Mouse (Mus musculus) midbrain, embryonic 12.5 days (tissue): ENCODE measurements around the gene Krt79. TPM values are rescaled to one million over a fixed set of nuclear protein-coding genes. Genes with fewer than 3 reads are reported as not detected.

Experiments used
- ATAC-seq: fragments of 200-750 bp; cut with Nextera tagmentation; 2 replicates; pipeline ENCODE4 v1.8.0; 2017; ENCODE audit warnings: low read depth, moderate TSS enrichment, moderate library complexity; ENCODE audit not compliant: low FRiP score
- H3K27ac ChIP-seq: fragments of 300-500 bp; sonication (generic); replicated peaks from 2 replicates; pipeline ENCODE4 v1.5.1; 2016; ENCODE audit warnings: mild to moderate bottlenecking
- H3K27me3 ChIP-seq: fragments of 300-500 bp; sonication (generic); 2 replicates; pipeline ENCODE4 v1.6.1; 2016; ENCODE audit warnings: mild to moderate bottlenecking
- H3K36me3 ChIP-seq: fragments of 300-500 bp; sonication (generic); 2 replicates; pipeline ENCODE4 v1.6.1; 2016
- H3K4me1 ChIP-seq: fragments of 300-500 bp; sonication (generic); 2 replicates; pipeline ENCODE4 v1.6.1; 2016
- H3K4me2 ChIP-seq: fragments of 300-500 bp; sonication (generic); replicated peaks from 2 replicates; pipeline ENCODE4 v1.6.1; 2016; ENCODE audit warnings: mild to moderate bottlenecking, moderate library complexity
- H3K4me3 ChIP-seq: fragments of 300-500 bp; sonication (generic); 2 replicates; pipeline ENCODE4 v1.5.1; 2016; ENCODE audit warnings: mild to moderate bottlenecking
- H3K9ac ChIP-seq: fragments of 300-500 bp; sonication (generic); replicated peaks from 2 replicates; pipeline ENCODE4 v1.6.1; 2016; ENCODE audit warnings: mild to moderate bottlenecking, moderate library complexity
- H3K9me3 ChIP-seq: fragments of 300-500 bp; sonication (generic); 2 replicates; pipeline ENCODE4 v1.6.1; 2016; ENCODE audit warnings: mild to moderate bottlenecking
- WGBS: fragments of 180-500 bp; shearing (Covaris S2); methylation state at CpG from one replicate; pipeline ENCODE4 v1.1.7; 2016; 5-methylcytosine and 5-hydroxymethylcytosine counted together
- polyA plus RNA-seq: library from polyadenylated mRNA; unstranded; fragments of >200 nt; fragmentation: Nextera tagmentation; extraction: Ambion mirVana; gene quantifications from 2 replicates; pipeline ENCODE4 v1.2.1, GENCODE M21; 2016

Krt79 gene
- 0.14 and 0.27 TPM in 2 replicates for polyA plus RNA-seq

DNA sequence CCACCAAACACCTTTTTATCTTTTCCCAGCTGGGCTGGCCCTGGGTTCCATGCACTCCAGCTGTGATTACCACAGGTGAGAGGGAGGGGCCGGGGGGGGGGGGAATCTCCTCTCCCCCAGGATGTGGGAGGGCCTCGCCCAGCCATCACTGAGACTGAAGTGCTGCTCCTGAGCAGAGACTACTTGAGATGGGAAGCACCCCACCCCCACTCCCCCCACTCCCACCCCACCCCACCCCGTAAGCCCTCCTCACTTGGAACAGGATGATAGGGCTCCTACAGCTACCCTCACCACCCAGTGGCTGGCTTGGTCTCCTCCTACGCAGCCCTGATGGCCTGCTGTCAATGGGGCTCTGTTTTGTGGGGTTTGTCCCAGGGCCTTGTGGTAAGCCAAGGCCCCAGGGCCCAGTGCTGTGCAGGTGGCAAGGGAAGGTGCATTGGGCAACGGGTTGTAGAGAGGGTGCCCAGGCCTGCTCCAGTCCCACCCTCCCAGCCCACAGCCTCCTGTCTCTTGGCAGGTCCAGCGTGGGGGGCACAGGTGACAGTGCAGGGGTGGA is at the start of gene Krt79:
Gene Krt79, minus strand, starts transcription at position 51 of the 556 bp plus-strand sequence.
- H3K4me3 ChIP-seq = no peak within 1 kb of the TSS
- WGBS = 55% methylated on average over 4 of the region's 6 CpGs
- no peak within 1 kb of the TSS for H3K4me2 ChIP-seq
- ATAC-seq = no peak
- no peak within 1 kb of the TSS for H3K9ac ChIP-seq
- no peak within 1 kb of the TSS for H3K27ac ChIP-seq
- no peaks in the 10 kb centered on the region for H3K4me1 ChIP-seq
- no peaks in the 10 kb centered on the region for H3K9me3 ChIP-seq
- no peaks in the 10 kb centered on the region for H3K27me3 ChIP-seq
- H3K36me3 ChIP-seq = no peaks in the 10 kb centered on the region

DNA sequence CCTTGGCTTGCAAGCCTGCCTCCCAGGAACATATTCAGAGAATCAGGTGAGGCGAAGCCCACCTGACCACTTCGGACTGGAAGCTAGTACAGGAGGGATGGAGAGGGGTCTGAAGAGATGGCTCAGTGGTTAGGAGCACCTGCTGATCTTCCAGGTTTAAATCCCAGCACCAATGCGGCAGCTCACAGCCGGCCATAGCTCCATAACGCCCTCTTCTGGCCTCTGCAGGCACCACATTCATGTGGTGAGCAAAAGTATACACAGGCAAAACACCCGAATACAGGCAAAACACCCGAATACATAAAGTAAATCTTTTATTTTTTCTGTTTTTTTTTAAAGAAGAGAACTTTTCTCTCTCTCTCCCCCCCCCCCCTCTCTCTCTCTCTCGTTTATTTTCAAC is 48.6 kb upstream of the Krt79 start:
- Histone ChIP-seq H3K4me1 (peaks cover 3% of the 10 kb centered on the region; the same call in 1 of the 2 replicates), H3K9me3 (no peaks in the 10 kb centered on the region), H3K4me3 (no peak overlapping the region), H3K4me2 (no peak overlapping the region), H3K36me3 (no peaks in the 10 kb centered on the region), H3K27me3 (peaks cover 29% of the 10 kb centered on the region), H3K9ac (no peak overlapping the region), H3K27ac (no peak overlapping the region)
- 63% methylated on average over 8 of the region's 8 CpGs for WGBS
- ATAC-seq = no peak

DNA sequence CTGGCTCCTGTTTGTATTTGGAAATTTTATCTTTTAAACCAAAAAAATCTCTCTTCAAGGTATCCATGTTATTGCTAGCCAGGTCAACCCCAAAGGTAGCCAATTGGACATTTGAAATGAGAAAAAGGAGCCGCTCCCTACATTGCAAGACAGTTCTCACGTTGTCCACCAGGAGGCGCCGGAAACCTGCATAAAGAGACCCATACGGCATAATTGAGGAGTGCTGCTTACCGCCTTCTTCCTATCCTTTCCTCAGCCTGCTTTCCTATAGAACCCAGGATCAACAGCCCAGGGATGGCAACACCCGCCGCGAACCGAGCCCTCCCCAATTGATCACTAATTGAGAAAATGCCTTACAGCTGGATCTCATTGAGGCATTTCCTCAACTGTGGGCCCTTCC is 48.0 kb upstream of the Krt79 start:
- Histone ChIP-seq H3K4me1 (peaks cover 3% of the 10 kb centered on the region; the same call in 1 of the 2 replicates), H3K36me3 (no peaks in the 10 kb centered on the region), H3K4me3 (no peak overlapping the region), H3K4me2 (no peak overlapping the region), H3K9ac (no peak overlapping the region), H3K27ac (no peak overlapping the region), H3K27me3 (peaks cover 28% of the 10 kb centered on the region), H3K9me3 (no peaks in the 10 kb centered on the region)
- peak; percentile 45; the same call in 1 of the 2 replicates for ATAC-seq
- 1% methylated on average over 10 of the region's 10 CpGs for WGBS

DNA sequence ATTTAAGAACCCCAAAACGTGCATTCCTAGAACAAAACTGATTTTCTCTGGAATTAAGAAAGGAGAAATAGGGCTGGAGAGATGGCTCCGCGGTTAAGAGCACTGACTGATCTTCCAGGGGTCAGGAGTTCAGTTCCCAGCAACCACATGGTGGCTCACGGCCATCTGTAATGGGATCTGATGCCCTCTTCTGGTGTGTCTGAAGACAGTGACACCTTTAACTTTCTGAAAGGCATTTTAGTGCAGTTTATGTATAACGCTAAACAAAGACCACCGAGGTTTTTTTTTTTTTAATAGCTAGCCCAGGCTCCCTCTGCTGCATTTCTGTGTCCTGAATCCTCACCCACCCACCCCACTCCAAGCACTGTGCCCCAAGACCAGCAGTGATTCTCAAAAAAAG is 44.6 kb upstream of the Krt79 start:
- Histone ChIP-seq H3K9ac (0 out of 2 replicates have a peak overlapping the region, but pooled peaks have one; percentile 11), H3K4me3 (no peak overlapping the region), H3K9me3 (no peaks in the 10 kb centered on the region), H3K4me1 (peaks cover 3% of the 10 kb centered on the region; the same call in 1 of the 2 replicates), H3K27me3 (peaks cover 13% of the 10 kb centered on the region), H3K36me3 (no peaks in the 10 kb centered on the region), H3K27ac (no peak overlapping the region), H3K4me2 (peak overlapping the region; percentile 49)
- WGBS = 17% methylated on average over 6 of the region's 6 CpGs
- no peak for ATAC-seq

DNA sequence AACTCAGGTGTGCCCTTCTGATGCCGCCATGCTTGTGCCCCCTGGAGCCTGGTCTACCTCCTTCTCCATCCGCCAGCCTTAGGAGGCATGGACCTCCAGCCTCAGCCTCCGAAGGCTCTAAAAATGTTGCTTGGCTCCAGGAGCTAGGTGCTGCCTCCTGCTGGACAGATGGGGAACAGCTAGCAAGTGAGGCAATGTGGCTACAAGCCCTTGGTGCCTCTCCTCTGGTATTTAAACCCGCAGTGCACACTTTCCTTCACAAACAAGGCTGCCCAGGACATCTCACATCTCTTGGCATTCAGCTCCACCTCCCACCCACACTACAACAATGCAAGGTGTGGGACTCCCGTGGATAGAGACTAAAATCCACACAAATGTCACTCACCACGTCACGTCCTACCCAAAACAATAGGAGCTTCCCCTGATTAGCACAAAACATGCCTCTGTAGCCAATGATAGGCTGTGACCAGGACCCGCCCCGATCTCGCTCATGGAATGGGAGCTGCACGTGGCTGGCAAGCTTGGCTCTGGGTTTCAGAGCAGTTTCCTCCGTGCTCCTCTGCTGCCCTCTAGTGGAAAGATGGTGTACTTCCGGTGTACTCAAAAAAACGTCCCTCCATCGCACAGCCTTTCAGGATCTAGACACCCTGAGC is 44.0 kb upstream of the Krt79 start:
- Histone ChIP-seq H3K4me2 (peak overlapping the region; percentile 49), H3K4me3 (peak overlapping the region; percentile 25), H3K27ac (peak overlapping the region; percentile 65), H3K27me3 (peaks cover 7% of the 10 kb centered on the region; the same call in 1 of the 2 replicates), H3K36me3 (no peaks in the 10 kb centered on the region), H3K9ac (peak overlapping the region; percentile 11; the same call in 1 of the 2 replicates), H3K9me3 (no peaks in the 10 kb centered on the region), H3K4me1 (peaks cover 3% of the 10 kb centered on the region; the same call in 1 of the 2 replicates)
- WGBS = 2% methylated on average over 15 of the region's 15 CpGs
- ATAC-seq = peak; percentile 91

DNA sequence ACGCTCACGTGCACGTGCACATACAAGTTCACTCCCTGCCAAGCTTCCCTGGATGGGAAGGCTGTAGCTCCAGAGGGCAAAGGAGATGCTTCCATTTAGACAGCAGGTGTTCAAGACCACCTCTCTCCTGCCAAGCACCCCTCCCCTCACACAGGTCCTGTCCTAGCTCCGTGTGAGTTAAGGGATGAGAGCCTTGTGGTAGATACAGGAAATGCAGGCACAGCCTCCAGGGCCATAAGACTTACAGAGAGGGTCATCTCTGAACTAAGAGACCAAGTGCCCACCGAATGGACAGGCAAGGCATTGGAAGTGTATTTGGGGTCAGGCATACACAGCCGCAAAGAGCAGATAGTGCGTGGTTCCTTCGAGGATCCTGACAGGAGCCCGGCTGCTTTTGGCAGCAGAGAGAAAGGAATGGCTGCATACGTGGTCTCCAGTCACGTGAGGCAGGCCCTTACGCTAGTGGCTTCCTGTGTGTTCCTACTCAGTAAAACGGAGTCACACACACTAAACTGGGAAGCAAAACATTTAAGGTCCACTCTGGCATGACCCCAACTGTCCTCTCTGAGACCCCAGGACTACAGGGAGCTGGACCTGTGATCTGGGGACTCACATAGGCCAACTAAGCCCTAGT is 43.3 kb upstream of the Krt79 start:
- ATAC-seq = no peak
- Histone ChIP-seq H3K9me3 (no peaks in the 10 kb centered on the region), H3K36me3 (no peaks in the 10 kb centered on the region), H3K27me3 (peaks cover 2% of the 10 kb centered on the region; the same call in 1 of the 2 replicates), H3K4me1 (peaks cover 3% of the 10 kb centered on the region; the same call in 1 of the 2 replicates), H3K27ac (peak overlapping the region; percentile 65; the same call in 1 of the 2 replicates), H3K9ac (no peak overlapping the region), H3K4me3 (no peak overlapping the region), H3K4me2 (peak overlapping the region; percentile 49)
- WGBS = 84% methylated on average over 13 of the region's 13 CpGs

DNA sequence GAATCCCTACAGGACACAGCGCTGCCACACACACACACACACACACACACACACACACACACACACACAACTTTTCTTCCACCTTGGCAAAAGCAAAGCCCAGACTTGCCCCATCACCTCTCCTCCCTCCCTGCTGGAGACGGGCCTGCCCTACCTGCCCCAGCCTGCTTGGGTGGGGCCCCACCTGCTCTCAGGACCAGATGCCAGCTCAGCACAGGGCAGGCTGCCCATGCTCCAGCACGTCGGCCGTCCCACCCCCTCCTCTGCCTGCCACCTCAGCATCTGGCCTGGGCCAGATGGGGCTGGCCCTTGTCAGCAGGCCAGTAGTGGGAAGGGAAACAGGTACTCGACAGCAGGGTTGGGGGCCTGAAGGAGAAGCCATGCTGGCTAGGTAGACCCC is 40.7 kb upstream of the Krt79 start:
- Histone ChIP-seq H3K27me3 (peaks cover 4% of the 10 kb centered on the region), H3K36me3 (no peaks in the 10 kb centered on the region), H3K9me3 (no peaks in the 10 kb centered on the region), H3K27ac (no peak overlapping the region), H3K4me3 (no peak overlapping the region), H3K4me2 (no peak overlapping the region), H3K4me1 (peaks cover 16% of the 10 kb centered on the region), H3K9ac (no peak overlapping the region)
- no peak for ATAC-seq
- whole genome bisulfite sequencing = 68% methylated on average over 6 of the region's 6 CpGs

DNA sequence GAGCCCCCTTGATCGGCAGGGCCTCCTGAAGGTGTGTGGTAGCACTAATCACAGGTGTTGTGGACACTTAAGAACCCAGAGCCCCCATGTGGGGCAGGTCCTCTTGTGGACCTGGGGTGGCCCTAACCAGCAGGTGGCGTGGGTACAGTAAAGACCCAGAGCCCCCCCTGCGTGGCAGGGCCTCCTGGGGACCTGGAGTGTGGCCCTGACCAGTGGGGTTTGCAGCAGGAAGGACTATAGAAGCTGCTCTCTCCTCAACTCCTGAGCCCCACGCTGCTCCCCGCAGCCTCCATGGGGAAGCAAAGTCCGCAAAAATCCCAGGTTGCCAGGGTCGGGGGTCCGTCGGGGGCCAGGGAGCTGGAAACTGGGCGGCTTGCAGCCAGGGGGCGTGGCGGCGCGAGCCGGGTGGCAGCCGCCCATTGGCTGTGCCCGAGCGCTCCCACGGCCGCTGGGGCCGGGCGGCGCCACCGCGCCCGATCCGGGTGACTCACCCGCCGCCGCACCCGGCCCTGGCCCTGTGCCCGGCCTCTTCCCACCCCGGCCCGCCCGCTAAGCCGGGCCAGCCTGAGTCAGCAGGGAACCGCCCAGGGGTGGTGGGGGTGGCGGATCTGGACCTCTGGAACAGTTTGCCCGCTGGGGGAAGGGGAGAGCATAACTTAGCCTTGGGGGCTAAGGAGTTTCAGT is 37.1 kb upstream of the Krt79 start:
- no peak overlapping the region for H3K27ac ChIP-seq
- 4% methylated on average over 32 of the region's 39 CpGs for WGBS

DNA sequence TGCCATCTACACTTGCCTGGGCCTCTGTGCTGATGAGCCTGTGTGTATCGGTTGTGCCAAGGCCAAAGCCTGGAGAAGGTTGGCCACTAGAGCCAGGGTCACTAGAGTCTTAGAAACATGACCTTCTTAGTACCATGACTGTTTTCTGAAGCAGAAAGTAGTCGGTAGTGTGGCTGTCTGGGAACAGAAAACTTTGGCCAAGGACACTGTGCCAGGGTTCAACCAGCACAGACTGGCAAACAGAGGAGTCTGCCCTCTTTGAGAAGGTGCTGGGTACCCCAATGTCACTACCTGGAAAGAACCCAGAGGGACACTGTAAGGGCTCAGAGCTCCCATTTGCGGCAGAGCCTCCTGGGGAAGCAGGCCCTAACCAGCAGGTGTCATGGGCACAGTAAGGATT is 36.5 kb upstream of the Krt79 start:
- H3K9ac ChIP-seq = peak overlapping the region; percentile 63; the same call in 1 of the 2 replicates
- H3K4me1 ChIP-seq = peaks cover 17% of the 10 kb centered on the region
- H3K36me3 ChIP-seq = no peaks in the 10 kb centered on the region
- H3K4me2 ChIP-seq = peak overlapping the region; percentile 78
- H3K27ac ChIP-seq = no peak overlapping the region
- H3K27me3 ChIP-seq = peaks cover 15% of the 10 kb centered on the region
- WGBS = 55% methylated on average over 3 of the region's 3 CpGs
- H3K4me3 ChIP-seq = peak overlapping the region; percentile 43; the same call in 1 of the 2 replicates
- ATAC-seq = no peak
- no peaks in the 10 kb centered on the region for H3K9me3 ChIP-seq

More for the DNA sequence above, 37.1 kb upstream of the Krt79 start:
- H3K36me3 ChIP-seq = no peaks in the 10 kb centered on the region
- H3K4me1 ChIP-seq = peaks cover 17% of the 10 kb centered on the region
- H3K9ac ChIP-seq = peak overlapping the region; percentile 63
- H3K27me3 ChIP-seq = peaks cover 11% of the 10 kb centered on the region
- H3K9me3 ChIP-seq = no peaks in the 10 kb centered on the region
- ATAC-seq = peak; percentile 88
- H3K4me2 ChIP-seq = peak overlapping the region; percentile 78
- H3K4me3 ChIP-seq = peak overlapping the region; percentile 43

DNA sequence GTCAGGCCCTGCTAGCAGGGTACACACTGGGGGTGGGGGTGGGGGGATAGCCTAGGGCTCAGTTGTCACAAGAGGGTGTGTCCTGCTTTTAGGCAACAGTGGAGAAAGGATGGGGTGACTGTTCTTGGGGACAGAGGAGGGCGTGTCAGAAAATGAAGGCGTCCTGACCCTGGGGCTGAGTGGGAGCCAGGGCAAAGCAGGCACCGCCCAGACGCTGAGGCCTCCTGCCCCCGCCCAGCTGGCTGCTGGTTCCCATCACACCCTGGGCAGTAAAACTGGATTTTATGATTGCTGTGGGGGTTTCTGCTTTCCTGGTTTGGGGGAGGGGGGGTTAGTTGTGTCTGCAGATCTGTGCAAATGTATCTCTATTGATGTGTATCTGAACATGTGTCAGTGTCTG is 35.9 kb upstream of the Krt79 start:
- Histone ChIP-seq H3K4me3 (no peak overlapping the region), H3K27me3 (peaks cover 20% of the 10 kb centered on the region)
- 75% methylated on average over 5 of the region's 5 CpGs for WGBS

DNA sequence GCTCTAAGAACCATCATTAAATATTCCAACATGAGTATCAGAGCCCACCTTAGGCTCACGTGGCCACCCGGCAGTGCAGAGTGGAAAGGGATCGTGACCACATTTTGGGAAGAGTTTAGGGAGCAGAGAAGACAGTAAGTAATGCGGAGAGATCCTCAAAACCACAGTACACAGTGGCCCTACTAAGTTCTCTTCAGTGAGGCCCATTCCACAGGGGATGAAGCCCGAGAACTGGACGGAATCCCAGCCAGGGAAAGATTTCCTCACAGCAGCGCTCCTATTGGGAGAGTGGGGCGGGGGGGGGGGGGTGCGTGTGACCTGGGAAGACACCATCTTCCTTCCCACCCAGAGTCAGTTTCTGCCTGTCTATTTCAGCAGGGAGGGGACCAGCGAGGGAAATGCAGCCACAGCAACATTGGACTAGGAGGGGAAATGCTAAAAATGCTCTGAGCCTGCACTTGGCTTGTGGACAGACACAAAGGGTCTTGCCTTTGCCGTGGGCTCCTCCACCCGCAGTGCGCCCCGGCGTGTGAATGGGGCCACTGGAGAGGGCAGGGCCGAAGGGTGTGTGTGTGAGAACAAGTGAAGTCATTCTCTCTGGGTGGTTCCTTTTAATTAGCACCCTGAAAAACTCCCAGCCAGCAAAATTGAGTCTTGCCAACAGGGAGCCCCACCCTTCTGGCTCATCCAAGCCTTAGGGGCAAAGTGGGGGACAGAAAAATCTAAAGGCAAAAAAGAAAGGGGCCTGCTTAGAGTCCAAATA is 34.1 kb upstream of the Krt79 start:
- Histone ChIP-seq H3K9ac (no peak overlapping the region), H3K27me3 (peaks cover 23% of the 10 kb centered on the region), H3K4me2 (no peak overlapping the region), H3K4me1 (peaks cover 19% of the 10 kb centered on the region), H3K27ac (no peak overlapping the region), H3K9me3 (no peaks in the 10 kb centered on the region), H3K36me3 (no peaks in the 10 kb centered on the region), H3K4me3 (no peak overlapping the region)
- no peak for ATAC-seq
- WGBS = 66% methylated on average over 16 of the region's 16 CpGs

More for the DNA sequence above, 35.9 kb upstream of the Krt79 start:
- ATAC-seq = no peak
- Histone ChIP-seq H3K36me3 (no peaks in the 10 kb centered on the region), H3K9ac (no peak overlapping the region), H3K4me2 (no peak overlapping the region), H3K27ac (no peak overlapping the region), H3K9me3 (no peaks in the 10 kb centered on the region), H3K4me1 (peaks cover 17% of the 10 kb centered on the region)
